Mouse (Mus musculus) T-helper 2 cell (primary cell): ENCODE results near the gene Cfap299.

Experiments used
- in situ Hi-C: fragments of 300-600 bp; cut with MboI, MseI; formaldehyde crosslinking; loops from one replicate; pipeline ENCODE4 v1.15.1; 2025; ENCODE audit warnings: high pct_unique_total_duplicates

The Cfap299 gene

DNA sequence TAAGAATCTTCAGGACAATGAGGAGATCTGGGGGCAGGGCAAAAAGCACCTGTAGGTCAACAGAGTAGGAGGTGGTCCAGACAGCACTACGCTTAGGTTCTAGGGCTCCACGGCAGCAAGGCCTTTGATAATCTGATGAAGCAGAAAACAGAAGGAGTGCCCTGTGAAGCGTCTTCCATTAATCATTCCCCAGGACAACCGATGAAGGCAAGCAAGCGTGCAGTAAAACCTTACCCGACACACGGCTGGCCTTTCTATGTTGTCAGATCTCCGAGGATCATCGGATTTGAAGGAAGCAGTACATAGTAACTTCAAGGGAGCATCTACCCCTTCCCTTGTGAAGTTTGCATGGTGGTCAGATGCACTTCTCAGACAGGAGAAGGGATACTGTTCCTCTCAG, 478.8 kb downstream of the Cfap299 start:
- in situ Hi-C loops, result no loop called here

- in situ Hi-C loops, result no loop called here
These were observed 483.3 kb downstream of the Cfap299 start for GRCm38 (mm10) chr5:98812380-98812779.

DNA sequence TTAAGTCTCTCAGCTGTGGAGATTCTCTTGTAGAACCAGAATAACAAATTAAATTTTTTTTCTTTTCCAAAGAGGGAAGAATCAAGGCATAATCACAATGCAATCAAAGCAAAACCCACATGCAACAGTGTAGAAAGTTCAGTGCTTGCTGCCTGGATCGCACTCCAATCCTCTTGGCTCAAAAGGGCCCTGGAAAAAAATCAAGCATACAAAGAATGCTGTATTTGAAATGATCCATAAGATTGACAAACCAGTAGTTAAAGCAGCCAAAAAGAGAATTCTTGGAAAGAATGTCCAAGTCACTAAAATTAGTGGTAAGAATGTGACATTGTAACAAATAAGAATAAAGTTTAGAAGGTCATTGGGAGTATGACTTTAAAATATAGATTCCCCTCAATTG, 486.2 kb downstream of the Cfap299 start:
- in situ Hi-C loops, result no loop called here

DNA sequence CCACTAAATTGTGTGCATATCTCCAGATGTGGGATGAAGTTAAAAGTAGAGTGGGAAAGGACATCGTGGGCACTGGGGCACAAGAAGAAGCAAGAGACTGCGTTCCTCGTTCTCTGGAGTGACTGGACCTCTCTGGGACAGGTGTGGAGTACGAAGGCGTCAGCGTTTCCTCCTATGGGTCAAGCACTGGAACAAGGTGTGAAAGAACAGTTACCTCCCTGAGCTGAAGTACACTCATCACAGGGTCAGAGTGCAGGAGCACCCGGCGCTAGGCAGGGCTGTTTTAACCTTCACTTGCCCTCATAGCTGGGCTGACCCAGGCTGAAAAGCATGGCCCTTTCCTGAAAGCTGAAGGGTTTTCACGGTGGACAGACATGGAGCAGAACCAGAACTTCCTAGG, 504.7 kb downstream of the Cfap299 start:
- in situ Hi-C loops, result no loop called here

DNA sequence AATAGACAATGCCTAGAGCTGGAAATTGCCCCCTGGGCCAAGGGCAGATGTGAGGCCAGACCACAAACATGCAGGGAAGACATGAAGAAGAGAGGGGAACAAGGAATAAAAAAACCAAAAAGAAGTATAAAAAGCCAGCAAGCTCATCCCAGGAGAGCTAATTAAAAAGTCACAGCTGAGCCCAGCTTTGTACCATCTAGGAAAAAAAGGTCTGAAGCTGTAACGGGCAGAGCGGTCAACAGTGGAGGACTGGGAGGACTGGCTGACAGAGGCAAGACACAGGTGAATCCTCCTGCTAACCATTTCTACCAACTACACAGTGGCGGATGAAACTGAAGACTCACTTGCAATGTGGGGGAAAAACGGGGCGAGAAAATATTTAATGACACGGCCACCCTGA, 505.2 kb downstream of the Cfap299 start:
- in situ Hi-C loops, result no loop called here

DNA sequence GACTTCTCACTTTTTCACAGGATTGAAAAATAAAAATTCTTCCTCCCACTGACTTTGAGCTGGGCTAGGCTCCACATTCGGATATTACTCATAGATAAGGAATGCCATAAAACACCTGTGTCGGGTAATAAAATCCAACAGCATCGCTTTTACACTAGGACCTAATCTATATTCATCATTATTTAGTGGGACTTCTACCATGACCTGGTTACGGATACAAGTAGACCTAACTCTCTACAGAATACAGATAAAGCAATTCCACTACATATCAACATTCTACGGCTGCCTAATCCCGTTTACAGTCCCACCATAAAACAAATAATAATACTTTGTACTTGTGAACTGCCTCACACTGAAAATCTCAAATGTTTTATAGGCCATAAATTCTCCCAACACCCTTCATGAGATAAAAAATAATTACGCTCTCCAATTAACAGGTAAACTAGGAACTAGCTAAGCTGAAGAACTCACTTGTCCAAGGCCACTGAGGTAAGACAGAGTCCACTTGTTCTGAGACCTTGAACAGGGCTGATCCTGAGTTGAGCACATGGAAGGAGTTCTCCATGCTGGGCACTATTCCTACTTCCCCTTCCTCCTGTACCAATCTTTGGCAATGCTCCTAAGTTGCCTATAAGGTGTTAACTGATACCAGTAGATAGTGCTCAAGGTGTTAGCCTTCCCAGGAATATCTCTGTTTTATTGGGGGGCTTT, 513.7 kb downstream of the Cfap299 start:
- in situ Hi-C loops, result no loop called here

DNA sequence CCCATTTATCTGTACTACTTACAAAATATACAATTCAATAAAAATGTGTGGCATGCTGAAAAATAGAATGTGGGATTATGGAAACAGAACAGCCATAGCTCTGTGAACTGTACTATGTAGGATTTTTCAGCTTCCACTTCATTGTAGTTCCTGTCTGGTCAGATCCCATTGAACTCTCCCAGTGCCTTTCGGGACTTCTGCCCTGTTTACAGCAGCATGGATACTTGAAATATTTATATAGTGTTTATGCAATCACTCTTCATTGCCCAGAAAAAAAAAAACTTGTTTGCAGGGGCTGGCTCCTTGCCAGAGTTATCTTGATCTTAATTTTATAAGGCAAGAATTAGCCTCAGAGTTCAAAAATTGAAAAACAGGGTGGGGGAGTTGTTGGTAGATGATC, 515.6 kb downstream of the Cfap299 start:
- in situ Hi-C loops, result no loop called here
